Mouse (Mus musculus) liver, embryonic 14.5 days (tissue): Measurements from ENCODE around the gene Hexim2. TPM values are rescaled to one million over a fixed set of nuclear protein-coding genes. Genes with fewer than 3 reads are reported as not detected.

Experiments used
- ATAC-seq: fragments of 200-750 bp; cut with Nextera tagmentation; 2 replicates; pipeline ENCODE4 v1.8.0; 2017; ENCODE audit warnings: moderate number of reproducible peaks, mild to moderate bottlenecking, moderate library complexity; ENCODE audit not compliant: insufficient read depth
- DNase-seq, 3 experiments: peaks; one replicate each; pipeline ENCODE4 v3.0.0-alpha.2; 2012 to 2013; ENCODE audit warnings: low read depth in 3 of 3, low spot score in 3 of 3
- H3K27ac ChIP-seq: fragments of 300-500 bp; sonication (generic); 2 replicates; pipeline ENCODE4 v1.5.1; 2014; ENCODE audit warnings: moderate library complexity, mild to moderate bottlenecking, control low read depth, inconsistent platforms
- H3K27me3 ChIP-seq: fragments of 300-500 bp; sonication (generic); 2 replicates; pipeline ENCODE4 v1.6.1; 2014; ENCODE audit warnings: mild to moderate bottlenecking, low read length, moderate library complexity; ENCODE audit not compliant: control insufficient read depth, insufficient read depth
- H3K36me3 ChIP-seq: fragments of 300-500 bp; sonication (generic); replicated peaks from 2 replicates; pipeline ENCODE4 v1.6.1; 2014; ENCODE audit warnings: low read depth; ENCODE audit not compliant: control insufficient read depth, insufficient read depth
- H3K4me1 ChIP-seq, 2 experiments: fragments of 200-500 bp in 1 of 2; fragments of 300-500 bp in 1 of 2; sonication (generic) in 1 of 2; replicated peaks; 2 replicates each; pipeline ENCODE4 v1.6.1; 2012 to 2014; ENCODE audit warnings: antibody characterized with exemption in 1 of 2, inconsistent platforms in 1 of 2, low read length in 1 of 2; ENCODE audit not compliant: control insufficient read depth in 2 of 2, insufficient read depth in 2 of 2
- H3K4me2 ChIP-seq: fragments of 300-500 bp; sonication (generic); 2 replicates; pipeline ENCODE4 v1.6.1; 2014; ENCODE audit warnings: low read depth, mild to moderate bottlenecking, control low read depth, moderate library complexity
- H3K4me3 ChIP-seq, 2 experiments: fragments of 200-500 bp in 1 of 2; fragments of 300-500 bp in 1 of 2; sonication (generic) in 1 of 2; 2 replicates each; pipeline ENCODE4 v1.5.1; 2012 to 2014; ENCODE audit warnings: low read depth in 2 of 2, low read length in 2 of 2, mild to moderate bottlenecking in 2 of 2, control low read depth in 1 of 2, inconsistent platforms in 1 of 2, moderate library complexity in 1 of 2; ENCODE audit not compliant: insufficient read depth in 1 of 2
- H3K9ac ChIP-seq: fragments of 300-500 bp; sonication (generic); replicated peaks from 2 replicates; pipeline ENCODE4 v1.6.1; 2014; ENCODE audit warnings: mild to moderate bottlenecking, control low read depth, moderate library complexity
- H3K9me3 ChIP-seq: fragments of 300-500 bp; sonication (generic); 2 replicates; pipeline ENCODE4 v1.6.1; 2016; ENCODE audit warnings: low read length, mixed read lengths; ENCODE audit not compliant: control insufficient read depth
- CTCF ChIP-seq: IDR thresholded peaks from 2 replicates; pipeline ENCODE4 v1.5.1; 2016; ENCODE audit warnings: antibody characterized with exemption, low read depth, control low read depth
- EP300 ChIP-seq: IDR thresholded peaks from 2 replicates; pipeline ENCODE4 v1.6.1; 2016; ENCODE audit warnings: antibody characterized with exemption, low read depth
- WGBS: fragments of 180-500 bp; shearing (Covaris S2); extraction: QIAGEN DNeasy Blood & Tissue Kit; methylation state at CpG from one replicate; pipeline ENCODE4 v1.1.7; 2014; ENCODE audit not compliant: insufficient replicate concordance; 5-methylcytosine and 5-hydroxymethylcytosine counted together
- polyA plus RNA-seq, 2 experiments: library from polyadenylated mRNA; depleted of rRNA in 1 of 2; stranded (reverse) in 1 of 2; unstranded in 1 of 2; fragments of >200 nt; fragmentation: Nextera tagmentation in 1 of 2; extraction: Ambion mirVana in 1 of 2; gene quantifications; 2 replicates each; pipeline versions ENCODE4 v1.2.1 to v1.2.3; 2012 to 2014

Hexim2 gene
- polyA plus RNA-seq, 2 experiments = 3.4 to 3.5 TPM

DNA sequence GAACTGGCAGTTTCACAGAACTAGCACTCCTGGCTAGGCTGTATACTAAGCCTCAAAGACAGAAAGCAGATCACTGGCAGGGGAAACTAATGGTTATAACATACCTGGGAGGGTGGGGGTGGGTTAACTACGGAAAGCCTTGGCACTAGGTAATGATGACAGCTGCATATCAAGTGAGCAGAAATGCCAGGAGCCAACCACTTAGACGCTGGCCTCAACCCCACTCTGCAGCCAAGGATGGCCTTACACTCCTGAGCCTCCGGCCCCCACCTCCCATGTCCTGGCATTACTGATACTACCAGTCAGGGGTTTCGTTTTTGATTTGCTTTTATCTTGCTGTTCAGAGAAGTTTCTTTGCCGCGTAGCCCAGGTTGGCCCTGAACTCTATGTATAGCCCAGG is 36.4 kb upstream of the Hexim2 start:
- TF ChIP-seq CTCF (no peak), EP300 (no peak)
- no peaks in the 10 kb centered on the region for H3K9me3 ChIP-seq
- H3K4me2 ChIP-seq = no peak overlapping the region
- H3K27ac ChIP-seq = no peak overlapping the region
- no peak overlapping the region for H3K9ac ChIP-seq
- ATAC-seq (no peak), DNase-seq (no peak)
- no peaks in the 10 kb centered on the region for H3K4me1 ChIP-seq
- 71% methylated on average over 6 of the region's 6 CpGs for WGBS
- H3K4me3 ChIP-seq = no peak overlapping the region
- peaks cover 12% of the 10 kb centered on the region for H3K27me3 ChIP-seq
- no peaks in the 10 kb centered on the region for H3K36me3 ChIP-seq

DNA sequence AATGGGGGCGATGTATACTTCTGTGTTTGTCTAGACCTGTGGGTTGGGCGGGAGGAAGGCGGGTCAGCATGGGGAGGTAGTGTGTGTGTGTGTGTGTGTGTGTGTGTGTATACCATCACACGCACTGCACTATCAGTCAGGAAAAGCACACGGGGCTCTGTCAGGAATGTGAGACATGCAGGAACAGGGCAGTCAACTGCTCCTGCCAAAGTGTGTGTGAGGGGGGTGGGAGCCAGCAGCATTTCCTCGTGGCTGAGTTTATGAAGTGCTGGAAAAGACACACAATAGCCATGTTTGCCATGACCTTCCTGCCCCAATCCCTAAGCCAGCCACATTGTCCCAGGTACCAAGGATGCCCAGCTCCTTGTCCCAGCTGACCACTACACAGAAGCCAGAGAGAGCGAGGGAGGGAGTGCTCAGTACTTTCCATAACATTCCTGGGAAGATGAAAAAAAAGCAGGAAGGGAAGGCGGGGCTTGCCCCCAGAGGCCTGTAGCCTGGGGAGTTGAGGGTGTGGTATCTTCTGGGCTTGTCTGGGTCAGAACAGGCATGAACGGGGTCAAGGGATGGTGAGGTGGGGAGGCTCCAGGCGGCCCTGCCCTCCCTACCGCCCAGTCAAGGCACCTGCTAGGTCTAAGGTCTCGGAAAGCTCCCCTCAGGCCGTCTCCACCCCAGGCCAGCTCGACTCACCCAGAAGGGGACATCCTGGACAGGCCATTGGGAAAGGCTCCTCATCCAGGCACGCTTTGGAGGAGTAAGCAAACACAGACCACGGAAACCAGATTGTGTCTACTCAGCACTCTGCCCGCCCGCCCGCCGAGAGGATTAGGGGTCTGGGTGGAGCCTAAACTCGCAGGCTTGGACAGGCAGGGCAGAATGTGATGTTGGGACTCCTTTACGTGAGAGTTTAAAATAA is 35.0 kb upstream of the Hexim2 start:
- Histone ChIP-seq H3K4me1 (peaks cover 2 to 5% of the 10 kb centered on the region in 2 experiments), H3K27ac (no peak overlapping the region), H3K27me3 (peaks cover 25% of the 10 kb centered on the region), H3K4me3 (no peak overlapping the region), H3K4me2 (no peak overlapping the region), H3K36me3 (no peaks in the 10 kb centered on the region), H3K9me3 (no peaks in the 10 kb centered on the region), H3K9ac (no peak overlapping the region)
- no peak for DNase-seq
- WGBS = 32% methylated on average over 22 of the region's 22 CpGs
- no peak for ATAC-seq
- TF ChIP-seq CTCF = no peak
- no peak for TF ChIP-seq EP300

- DNase-seq = no peak
- Histone ChIP-seq H3K27me3 (peaks cover 25% of the 10 kb centered on the region), H3K4me3 (no peak overlapping the region), H3K4me1 (peaks cover 6 to 10% of the 10 kb centered on the region in 2 experiments), H3K9ac (no peak overlapping the region), H3K36me3 (no peaks in the 10 kb centered on the region), H3K4me2 (no peak overlapping the region), H3K9me3 (no peaks in the 10 kb centered on the region), H3K27ac (no peak overlapping the region)
- WGBS = 79% methylated on average over 11 of the region's 11 CpGs
- no peak for ATAC-seq
- TF ChIP-seq EP300 (no peak), CTCF (no peak)
These were observed 33.6 kb upstream of the Hexim2 start for GRCm38 (mm10) chr11:103098531-103099190.

DNA sequence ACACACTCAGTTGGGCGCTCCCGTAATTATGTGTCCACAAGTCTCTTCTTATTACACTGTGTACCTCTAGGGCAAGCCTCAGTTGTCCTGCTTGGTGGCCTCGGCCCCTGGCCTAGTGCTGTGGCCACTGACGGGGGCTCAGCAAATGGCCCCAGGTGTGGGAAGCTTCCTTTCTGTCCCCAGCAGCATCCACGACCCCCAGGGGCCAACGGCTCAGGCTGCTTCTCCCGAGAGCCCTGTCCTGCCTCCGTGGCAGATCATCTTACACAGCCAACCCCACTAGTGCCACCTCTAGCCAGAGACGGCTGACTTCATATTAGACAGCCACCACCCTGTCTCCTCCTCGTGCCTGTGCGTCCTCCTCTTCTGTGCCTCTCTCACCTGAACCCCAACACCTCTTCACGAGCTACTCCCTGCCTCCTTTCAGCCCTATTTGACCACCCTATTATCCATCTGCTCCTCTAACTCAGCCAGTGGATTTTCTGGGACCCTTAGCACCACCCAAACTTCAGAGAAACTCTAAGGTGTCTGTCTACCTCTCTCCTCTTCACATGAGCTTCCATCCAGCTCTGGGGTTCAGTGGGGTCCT is 32.8 kb upstream of the Hexim2 start:
- no peak for DNase-seq
- H3K4me3 ChIP-seq = no peak overlapping the region
- H3K9ac ChIP-seq = no peak overlapping the region
- H3K9me3 ChIP-seq = no peaks in the 10 kb centered on the region
- ATAC-seq = no peak
- H3K27ac ChIP-seq = no peak overlapping the region
- 59% methylated on average over 12 of the region's 12 CpGs for WGBS
- no peak for TF ChIP-seq EP300
- no peak for TF ChIP-seq CTCF
- H3K4me1 ChIP-seq = peaks cover 13 to 17% of the 10 kb centered on the region in 2 experiments
- no peaks in the 10 kb centered on the region for H3K36me3 ChIP-seq
- H3K27me3 ChIP-seq = peaks cover 25% of the 10 kb centered on the region
- H3K4me2 ChIP-seq = no peak overlapping the region

GRCm38 (mm10) chr11:103100361-103100760 is 31.9 kb upstream of the Hexim2 start:
- Histone ChIP-seq H3K9me3 (no peaks in the 10 kb centered on the region), H3K4me3 (no peak overlapping the region), H3K9ac (no peak overlapping the region), H3K4me2 (no peak overlapping the region), H3K27ac (no peak overlapping the region), H3K36me3 (peaks cover 2% of the 10 kb centered on the region), H3K4me1 (peaks cover 19 to 24% of the 10 kb centered on the region in 2 experiments), H3K27me3 (peaks cover 25% of the 10 kb centered on the region)
- no peak for TF ChIP-seq EP300
- no peak for TF ChIP-seq CTCF
- no peak for DNase-seq
- ATAC-seq = no peak
- WGBS = 54% methylated on average over 8 of the region's 8 CpGs
